Mouse (Mus musculus) skeletal muscle tissue, adult 2 months (tissue): ENCODE data around the gene Dip2a.
A peak's percentile ranks its signal among the peaks of the same experiment; 100 is the strongest.

ENCODE experiments used
- DNase-seq: peaks from one replicate; pipeline ENCODE4 v3.0.0-alpha.2; 2012; ENCODE audit warnings: low read depth, low spot score

Dip2a gene

GRCm38 (mm10) chr10:76246601-76247000 is 98.5 kb downstream of the Dip2a start:
- no peak for DNase-seq

DNA sequence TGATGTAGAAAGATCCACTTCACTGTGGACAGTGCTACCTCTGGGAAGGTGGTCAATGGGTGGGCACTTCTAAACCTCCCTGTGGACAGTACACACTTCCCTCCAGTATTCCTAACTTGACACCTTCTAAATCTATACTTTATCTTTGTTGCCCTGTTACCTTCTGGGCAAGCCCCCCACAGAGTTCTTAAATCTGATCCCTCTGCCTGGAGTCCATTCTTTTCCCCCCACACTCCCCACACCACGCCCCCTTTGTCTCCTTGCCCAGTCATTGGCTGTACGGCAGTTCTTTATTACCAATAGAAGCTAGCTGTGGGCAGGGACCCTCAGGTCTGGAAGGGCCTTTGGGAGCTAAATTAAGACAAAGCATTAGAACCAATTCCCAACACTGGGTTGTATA is 100.0 kb downstream of the Dip2a start:
- DNase-seq, result no peak

- DNase-seq, result no peak
Measured at GRCm38 (mm10) chr10:76239401-76239800, 105.7 kb downstream of the Dip2a start.

DNA sequence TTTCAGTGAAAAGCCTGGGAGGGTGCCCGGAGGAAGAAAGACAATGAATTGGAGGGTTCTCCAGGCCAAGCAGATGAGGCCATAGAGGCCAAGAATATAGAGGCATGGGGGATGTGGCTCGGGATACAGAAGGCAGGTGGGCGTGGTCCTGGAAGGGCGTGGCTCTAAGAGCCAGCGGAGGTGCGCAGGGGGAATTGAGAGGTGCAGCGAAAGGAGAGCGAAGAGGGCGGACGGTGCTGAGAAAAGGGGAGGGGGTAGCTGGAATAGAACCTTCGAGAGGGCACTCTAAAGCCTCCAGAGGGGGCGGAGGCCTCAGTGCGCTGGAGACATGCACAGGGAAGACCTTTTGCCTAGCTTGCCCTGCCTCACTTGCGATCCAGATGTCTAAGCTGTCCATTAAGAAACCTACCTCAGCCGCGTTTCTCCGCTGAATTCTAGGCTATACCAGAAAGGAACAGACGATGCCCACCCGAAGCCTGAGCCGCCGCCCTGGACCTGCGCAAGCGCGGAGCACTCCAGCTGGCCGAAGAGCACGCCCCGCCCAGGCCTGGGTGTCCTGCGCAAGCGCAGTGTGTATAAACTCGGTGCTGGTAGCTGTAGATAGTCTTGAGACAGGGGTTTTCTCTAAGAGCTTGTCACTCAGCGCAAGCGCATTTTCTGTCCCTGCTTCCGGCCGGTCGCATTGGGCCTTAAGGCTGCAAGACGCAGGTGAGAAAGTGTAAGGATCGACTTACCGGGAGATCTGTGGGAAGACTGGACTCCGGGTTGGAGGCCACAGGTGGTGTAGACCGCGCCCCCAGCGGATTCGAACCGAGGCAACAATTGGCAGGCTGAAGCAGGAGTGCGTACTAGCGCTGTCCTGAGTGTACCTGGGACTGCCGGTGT is 107.5 kb downstream of the Dip2a start, which contains the start of gene Prmt2:
Gene Prmt2 (minus strand): TSS at position 525 of the 885 bp plus-strand sequence.
- peak; percentile 92 for DNase-seq

- DNase-seq, result no peak
Measured at GRCm38 (mm10) chr10:76229627-76230026, 115.5 kb downstream of the Dip2a start.

- no peak for DNase-seq
Measured at GRCm38 (mm10) chr10:76225944-76226343, 119.1 kb downstream of the Dip2a start.

GRCm38 (mm10) chr10:76218240-76218639 is 126.9 kb downstream of the Dip2a start:
- no peak for DNase-seq

DNA sequence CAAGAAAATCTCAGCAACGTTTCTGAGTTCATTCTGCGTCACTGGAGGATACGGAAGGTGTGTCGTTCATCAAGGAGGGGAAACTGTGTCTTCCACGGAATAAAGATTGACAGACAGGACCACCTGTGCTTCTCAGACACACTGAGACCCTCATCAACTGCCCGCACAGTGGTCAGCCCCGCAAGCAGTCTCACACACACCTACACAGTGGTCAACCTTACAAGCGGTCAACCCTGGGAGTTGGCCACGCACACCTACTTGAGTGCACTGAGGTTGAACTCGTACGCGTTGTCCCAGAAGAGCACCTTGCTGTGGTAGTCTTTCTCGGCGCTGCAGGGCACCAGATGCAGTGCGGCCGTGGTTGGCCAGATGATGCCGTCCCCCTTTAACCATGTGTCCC is 128.0 kb downstream of the Dip2a start:
- no peak for DNase-seq

- DNase-seq, result no peak
Measured at GRCm38 (mm10) chr10:76214161-76214560, 130.9 kb downstream of the Dip2a start.

GRCm38 (mm10) chr10:76212121-76212520 is 133.0 kb downstream of the Dip2a start:
- DNase-seq, result no peak

GRCm38 (mm10) chr10:76210806-76211205 is 134.3 kb downstream of the Dip2a start:
- no peak for DNase-seq
